Mouse (Mus musculus): ENCODE data around the gene Cep295nl. TPM values are rescaled to one million over a fixed set of nuclear protein-coding genes. Genes with fewer than 3 reads are reported as not detected.

Cep295nl gene
- polyA plus RNA-seq, 1 experiment from 2014 or later, result 0.15 TPM

GRCm38 (mm10) chr11:118330777-118331176, 11.5 kb downstream of the Cep295nl start:
- Histone ChIP-seq H3K9me3 (ENCODE audit: control insufficient read depth, low read length) (no peaks in the 10 kb centered on the region), H3K27me3 (replicated peaks; ENCODE audit: control insufficient read depth, insufficient read depth, low read length) (no peaks in the 10 kb centered on the region), H3K36me3 (ENCODE audit: control insufficient read depth, insufficient read depth, low read length) (no peaks in the 10 kb centered on the region), H3K27ac (ENCODE audit: low read depth, low read length) (no peak overlapping the region), H3K4me2 (ENCODE audit: low read length) (no peak overlapping the region), H3K4me3 (ENCODE audit: low read length) (no peak overlapping the region), H3K4me1 (ENCODE audit: control insufficient read depth, insufficient read depth, low read depth, low read length) (peaks cover 26% of the 10 kb centered on the region), H3K9ac (ENCODE audit: low read depth, low read length) (no peak overlapping the region)
- ATAC-seq, result no peak
- WGBS, result 96% methylated on average over 16 of the region's 16 CpGs

- WGBS, result 92% methylated on average over 14 of the region's 14 CpGs
- H3K27me3 ChIP-seq (replicated peaks; ENCODE audit: control insufficient read depth, insufficient read depth, low read length), result no peaks in the 10 kb centered on the region
- no peak overlapping the region for H3K4me3 ChIP-seq (ENCODE audit: low read length)
- no peaks in the 10 kb centered on the region for H3K9me3 ChIP-seq (ENCODE audit: control insufficient read depth, low read length)
- no peak overlapping the region for H3K9ac ChIP-seq (ENCODE audit: low read depth, low read length)
- no peak for ATAC-seq
- no peak overlapping the region for H3K4me2 ChIP-seq (ENCODE audit: low read length)
- no peak overlapping the region for H3K27ac ChIP-seq (ENCODE audit: low read depth, low read length)
- no peaks in the 10 kb centered on the region for H3K36me3 ChIP-seq (ENCODE audit: control insufficient read depth, insufficient read depth, low read length)
- H3K4me1 ChIP-seq (ENCODE audit: control insufficient read depth, insufficient read depth, low read depth, low read length), result peaks cover 26% of the 10 kb centered on the region
Observed at GRCm38 (mm10) chr11:118330361-118330760, 11.9 kb downstream of the Cep295nl start.

GRCm38 (mm10) chr11:118328947-118329346, 13.4 kb downstream of the Cep295nl start:
- Histone ChIP-seq H3K9me3 (ENCODE audit: control insufficient read depth, low read length) (no peaks in the 10 kb centered on the region), H3K36me3 (ENCODE audit: control insufficient read depth, insufficient read depth, low read length) (no peaks in the 10 kb centered on the region), H3K27me3 (replicated peaks; ENCODE audit: control insufficient read depth, insufficient read depth, low read length) (no peaks in the 10 kb centered on the region), H3K4me2 (ENCODE audit: low read length) (no peak overlapping the region), H3K9ac (ENCODE audit: low read depth, low read length) (no peak overlapping the region), H3K4me1 (ENCODE audit: control insufficient read depth, insufficient read depth, low read depth, low read length) (peaks cover 26% of the 10 kb centered on the region), H3K4me3 (ENCODE audit: low read length) (no peak overlapping the region), H3K27ac (ENCODE audit: low read depth, low read length) (no peak overlapping the region)
- no peak for ATAC-seq
- 88% methylated on average over 5 of the region's 5 CpGs for WGBS

GRCm38 (mm10) chr11:118328511-118328910, 13.8 kb downstream of the Cep295nl start:
- H3K9me3 ChIP-seq (ENCODE audit: control insufficient read depth, low read length), result no peaks in the 10 kb centered on the region
- peaks cover 26% of the 10 kb centered on the region for H3K4me1 ChIP-seq (ENCODE audit: control insufficient read depth, insufficient read depth, low read depth, low read length)
- no peaks in the 10 kb centered on the region for H3K36me3 ChIP-seq (ENCODE audit: control insufficient read depth, insufficient read depth, low read length)
- H3K27ac ChIP-seq (ENCODE audit: low read depth, low read length), result peak overlapping the region; percentile 80; the same call in 1 of the 2 replicates
- H3K4me3 ChIP-seq (ENCODE audit: low read length), result no peak overlapping the region
- no peaks in the 10 kb centered on the region for H3K27me3 ChIP-seq (replicated peaks; ENCODE audit: control insufficient read depth, insufficient read depth, low read length)
- 96% methylated on average over 6 of the region's 6 CpGs for WGBS
- no peak overlapping the region for H3K4me2 ChIP-seq (ENCODE audit: low read length)
- H3K9ac ChIP-seq (ENCODE audit: low read depth, low read length), result no peak overlapping the region
- ATAC-seq, result no peak

GRCm38 (mm10) chr11:118326991-118327971, 15.0 kb downstream of the Cep295nl start:
- WGBS, result 44% methylated on average over 24 of the region's 24 CpGs
- Histone ChIP-seq H3K4me3 (ENCODE audit: low read length) (no peak overlapping the region), H3K4me2 (ENCODE audit: low read length) (peak overlapping the region; percentile 11), H3K9ac (ENCODE audit: low read depth, low read length) (peak overlapping the region; percentile 43; the same call in 1 of the 2 replicates), H3K4me1 (ENCODE audit: control insufficient read depth, insufficient read depth, low read depth, low read length) (peaks cover 26% of the 10 kb centered on the region), H3K9me3 (ENCODE audit: control insufficient read depth, low read length) (no peaks in the 10 kb centered on the region), H3K27me3 (replicated peaks; ENCODE audit: control insufficient read depth, insufficient read depth, low read length) (no peaks in the 10 kb centered on the region), H3K27ac (ENCODE audit: low read depth, low read length) (peak overlapping the region; percentile 80), H3K36me3 (ENCODE audit: control insufficient read depth, insufficient read depth, low read length) (no peaks in the 10 kb centered on the region)
- ATAC-seq, result peak; percentile 94

- Histone ChIP-seq H3K9ac (ENCODE audit: low read depth, low read length) (no peak overlapping the region), H3K4me2 (ENCODE audit: low read length) (no peak overlapping the region), H3K9me3 (ENCODE audit: control insufficient read depth, low read length) (no peaks in the 10 kb centered on the region), H3K27me3 (replicated peaks; ENCODE audit: control insufficient read depth, insufficient read depth, low read length) (no peaks in the 10 kb centered on the region), H3K4me1 (ENCODE audit: control insufficient read depth, insufficient read depth, low read depth, low read length) (peaks cover 32% of the 10 kb centered on the region), H3K27ac (ENCODE audit: low read depth, low read length) (peak overlapping the region; percentile 80), H3K36me3 (ENCODE audit: control insufficient read depth, insufficient read depth, low read length) (no peaks in the 10 kb centered on the region), H3K4me3 (ENCODE audit: low read length) (no peak overlapping the region)
- no peak for ATAC-seq
- WGBS, result 94% methylated on average over 4 of the region's 4 CpGs
Observed at GRCm38 (mm10) chr11:118326491-118326890, 15.8 kb downstream of the Cep295nl start.

GRCm38 (mm10) chr11:118324541-118324940, 17.8 kb downstream of the Cep295nl start:
- Histone ChIP-seq H3K4me3 (ENCODE audit: low read length) (no peak overlapping the region), H3K9ac (ENCODE audit: low read depth, low read length) (no peak overlapping the region), H3K36me3 (ENCODE audit: control insufficient read depth, insufficient read depth, low read length) (no peaks in the 10 kb centered on the region), H3K27me3 (replicated peaks; ENCODE audit: control insufficient read depth, insufficient read depth, low read length) (no peaks in the 10 kb centered on the region), H3K4me1 (ENCODE audit: control insufficient read depth, insufficient read depth, low read depth, low read length) (peaks cover 34% of the 10 kb centered on the region), H3K27ac (ENCODE audit: low read depth, low read length) (no peak overlapping the region), H3K9me3 (ENCODE audit: control insufficient read depth, low read length) (no peaks in the 10 kb centered on the region), H3K4me2 (ENCODE audit: low read length) (no peak overlapping the region)
- 76% methylated on average over 5 of the region's 5 CpGs for WGBS
- no peak for ATAC-seq

GRCm38 (mm10) chr11:118323974-118324373, 18.3 kb downstream of the Cep295nl start:
- Histone ChIP-seq H3K27me3 (replicated peaks; ENCODE audit: control insufficient read depth, insufficient read depth, low read length) (no peaks in the 10 kb centered on the region), H3K9me3 (ENCODE audit: control insufficient read depth, low read length) (no peaks in the 10 kb centered on the region), H3K4me1 (ENCODE audit: control insufficient read depth, insufficient read depth, low read depth, low read length) (peaks cover 34% of the 10 kb centered on the region), H3K4me2 (ENCODE audit: low read length) (no peak overlapping the region), H3K27ac (ENCODE audit: low read depth, low read length) (no peak overlapping the region), H3K9ac (ENCODE audit: low read depth, low read length) (no peak overlapping the region), H3K36me3 (ENCODE audit: control insufficient read depth, insufficient read depth, low read length) (no peaks in the 10 kb centered on the region), H3K4me3 (ENCODE audit: low read length) (no peak overlapping the region)
- no peak for ATAC-seq
- WGBS, result 92% methylated on average over 5 of the region's 5 CpGs

- H3K27ac ChIP-seq (ENCODE audit: low read depth, low read length), result no peak overlapping the region
- WGBS, result 48% methylated on average over 3 of the region's 3 CpGs
- H3K9me3 ChIP-seq (ENCODE audit: control insufficient read depth, low read length), result no peaks in the 10 kb centered on the region
- peaks cover 25% of the 10 kb centered on the region for H3K4me1 ChIP-seq (ENCODE audit: control insufficient read depth, insufficient read depth, low read depth, low read length)
- H3K36me3 ChIP-seq (ENCODE audit: control insufficient read depth, insufficient read depth, low read length), result 0 out of 2 replicates have a peak, but pooled peaks cover 3% of the 10 kb centered on the region
- no peak overlapping the region for H3K4me2 ChIP-seq (ENCODE audit: low read length)
- no peak for ATAC-seq
- no peaks in the 10 kb centered on the region for H3K27me3 ChIP-seq (replicated peaks; ENCODE audit: control insufficient read depth, insufficient read depth, low read length)
- no peak overlapping the region for H3K4me3 ChIP-seq (ENCODE audit: low read length)
- no peak overlapping the region for H3K9ac ChIP-seq (ENCODE audit: low read depth, low read length)
Observed at GRCm38 (mm10) chr11:118322647-118323046, 19.7 kb downstream of the Cep295nl start.

All from hindbrain, embryonic 16.5 days (tissue).